Mouse (Mus musculus): ENCODE measurements around the gene Taok2. TPM values are rescaled to one million over a fixed set of nuclear protein-coding genes. Genes with fewer than 3 reads are reported as not detected.

Gene Taok2
- 10 to 100 TPM; 10.1 to 53.2 TPM for polyA plus RNA-seq (2012; fragmentation: generic; extraction: Trizol)

DNA sequence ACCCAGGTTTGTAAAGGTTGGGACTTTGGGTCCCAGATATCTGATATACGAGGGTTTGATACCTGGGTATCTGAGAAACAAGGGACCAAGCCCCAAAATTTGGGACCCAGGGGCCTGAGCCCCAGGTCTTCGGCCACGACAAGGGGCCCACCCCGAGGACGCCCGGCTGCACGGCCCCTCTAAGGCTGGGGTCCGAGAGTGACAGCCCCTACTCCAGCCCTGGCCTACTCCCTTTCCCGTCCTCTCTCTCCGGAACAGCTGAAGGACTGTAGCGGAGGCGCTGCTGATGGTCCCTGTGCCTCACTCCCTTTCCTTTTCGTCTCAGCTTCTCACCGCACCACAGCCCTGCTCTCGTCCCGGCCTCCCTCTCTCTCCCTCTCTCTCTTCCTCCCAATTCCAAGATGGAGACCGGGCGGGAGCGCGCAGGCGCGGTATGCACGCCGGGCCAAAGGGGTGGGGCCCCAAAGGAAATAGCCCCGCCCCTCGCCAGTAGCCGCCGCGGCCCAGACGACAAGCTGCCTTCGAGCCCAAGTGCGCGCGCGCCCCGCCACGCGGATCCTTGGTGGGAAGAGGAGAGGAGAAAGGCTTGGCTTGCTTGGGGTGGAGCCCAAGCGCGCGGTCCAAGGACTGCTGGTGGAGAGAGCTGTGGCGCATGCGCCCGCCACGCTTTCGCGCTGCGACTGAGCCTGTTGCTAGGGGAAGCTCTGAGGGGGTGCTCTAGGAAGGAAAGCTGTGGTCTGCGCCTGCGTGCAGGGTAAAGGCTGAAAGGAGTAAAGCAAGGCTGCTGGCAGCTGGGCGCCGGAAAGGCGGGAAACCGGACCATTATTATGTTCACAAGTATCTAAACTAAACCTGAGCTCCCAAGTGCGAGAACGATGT lies at the start of gene Taok2:
TSS of gene Taok2 (minus strand) at position 418 of the 879 bp plus-strand sequence.

DNA sequence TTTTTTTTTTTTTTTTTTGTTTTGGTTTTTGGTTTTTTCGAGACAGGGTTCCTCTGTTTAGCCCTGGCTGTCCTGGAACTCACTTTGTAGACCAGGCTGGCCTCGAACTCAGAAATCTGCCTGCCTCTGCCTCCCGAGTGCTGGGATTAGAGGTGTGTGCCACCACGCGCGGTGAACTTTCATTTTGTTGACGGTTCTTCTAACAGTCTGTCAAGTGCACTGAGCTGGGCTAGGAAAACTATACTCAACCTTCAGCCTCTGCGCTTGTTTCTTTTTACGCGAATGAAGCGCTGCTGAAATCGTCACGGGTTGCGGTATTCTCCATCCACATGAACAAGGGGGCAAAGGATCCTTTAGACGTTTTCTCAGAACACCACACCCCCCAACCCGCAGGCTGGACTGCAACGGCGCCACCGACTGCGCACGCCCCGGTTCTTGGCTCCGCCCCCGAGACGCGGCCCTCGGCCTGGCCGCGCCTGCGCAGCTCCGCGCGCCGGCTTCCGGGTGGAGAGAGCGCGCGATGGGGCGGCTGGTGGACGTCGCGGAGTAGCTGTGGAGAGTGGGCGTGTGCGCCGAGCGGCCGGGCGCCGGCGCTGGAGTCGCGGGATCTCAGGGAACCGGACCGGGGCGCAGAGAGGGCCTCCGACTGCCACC lies 44.0 kb upstream of the Taok2 start, which contains the start of gene Kctd13:
TSS of gene Kctd13 (plus strand) at position 496 of the 654 bp plus-strand sequence.

GRCm38 (mm10) chr7:126922624-126923060 lies 38.1 kb upstream of the Taok2 start, which contains the start of gene Tmem219:
Gene Tmem219 (minus strand): TSS chr7:126922917.

DNA sequence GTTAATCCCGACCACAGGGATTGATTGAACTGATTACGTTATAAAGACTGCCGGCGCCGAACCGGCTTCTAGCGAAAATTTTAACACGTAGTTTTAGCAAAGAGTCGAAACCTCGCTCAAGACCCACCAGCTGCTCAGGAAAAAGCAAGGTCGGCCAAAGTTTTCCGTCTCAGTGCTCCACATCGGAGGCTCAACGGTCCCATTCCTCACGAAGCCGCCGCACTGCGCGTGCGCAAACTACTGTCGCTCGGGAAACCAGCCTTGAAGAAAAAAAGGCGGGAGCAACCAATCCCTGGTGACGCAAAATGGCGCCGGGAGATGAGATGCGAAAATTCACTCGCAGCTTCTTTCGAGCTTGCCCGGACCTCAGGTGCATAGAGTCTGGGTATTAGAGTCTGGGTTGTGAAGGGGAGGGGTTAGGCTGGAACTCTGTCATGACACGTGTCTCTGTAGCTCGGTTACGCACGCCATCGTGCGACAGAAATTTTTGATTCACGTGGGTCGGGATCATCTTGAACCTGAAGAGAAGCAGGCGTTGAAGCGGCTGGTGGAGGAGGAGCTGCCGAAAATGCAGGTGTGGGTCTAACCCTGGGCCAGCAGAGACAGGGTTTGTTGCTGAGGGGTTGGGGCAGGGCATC lies 22.2 kb downstream of the Taok2 start, which contains the start of gene Ino80e:
TSS of gene Ino80e (minus strand) at position 231 of the 638 bp plus-strand sequence.

DNA sequence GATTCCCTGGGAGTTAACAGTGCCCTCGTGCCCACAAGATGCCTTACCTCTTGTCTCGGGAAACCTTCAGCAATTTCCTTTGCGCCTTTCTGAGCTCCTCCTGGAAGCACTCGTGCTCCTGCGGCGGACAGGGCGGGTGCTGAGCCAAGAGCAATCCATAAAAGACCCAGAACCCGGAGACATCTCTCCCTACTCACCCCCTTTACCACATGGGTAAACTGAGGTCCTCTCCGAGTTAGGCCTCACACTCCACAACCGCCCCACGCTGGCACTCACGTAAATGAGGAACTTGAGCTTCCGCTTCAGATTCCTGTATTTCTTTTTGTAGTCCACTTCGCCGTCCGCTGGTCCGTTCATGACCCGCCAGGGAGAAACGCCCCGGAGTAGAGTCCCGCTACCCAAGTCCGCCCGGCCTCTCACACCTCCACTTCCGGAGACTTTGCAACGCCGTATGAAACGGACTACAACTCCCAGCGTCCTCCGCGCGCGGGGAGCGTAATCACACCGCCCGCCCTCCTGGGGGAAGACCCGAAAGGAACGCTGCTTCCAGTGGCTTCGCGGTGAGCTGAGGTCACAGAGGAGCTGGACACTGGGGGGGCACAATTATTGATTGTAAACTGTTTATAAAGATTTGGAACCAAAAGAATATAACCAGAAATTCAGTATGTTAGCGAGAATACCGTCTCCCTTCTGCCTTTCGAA lies 22.9 kb downstream of the Taok2 start, which contains the start of gene Hirip3:
TSS of gene Hirip3 (plus strand) at position 544 of the 702 bp plus-strand sequence.

DNA sequence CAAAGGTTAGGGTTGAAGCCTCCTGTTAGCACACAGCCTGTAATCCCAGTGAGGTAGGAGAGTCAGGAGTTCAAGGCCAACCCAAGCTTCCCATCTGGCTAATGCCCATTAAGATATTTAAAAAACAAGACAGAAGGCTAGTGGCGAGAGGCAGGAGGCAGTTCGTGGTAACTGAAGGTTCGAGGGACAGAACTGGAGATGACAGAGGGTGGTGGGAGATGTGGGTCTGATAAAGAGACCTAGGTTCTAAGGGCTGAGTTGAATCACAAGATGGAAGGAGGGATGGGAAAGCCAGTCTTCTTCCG lies 37.4 kb downstream of the Taok2 start, which contains the start of gene Doc2a:
TSS of gene Doc2a (plus strand) at position 301 of the 305 bp plus-strand sequence.

DNA sequence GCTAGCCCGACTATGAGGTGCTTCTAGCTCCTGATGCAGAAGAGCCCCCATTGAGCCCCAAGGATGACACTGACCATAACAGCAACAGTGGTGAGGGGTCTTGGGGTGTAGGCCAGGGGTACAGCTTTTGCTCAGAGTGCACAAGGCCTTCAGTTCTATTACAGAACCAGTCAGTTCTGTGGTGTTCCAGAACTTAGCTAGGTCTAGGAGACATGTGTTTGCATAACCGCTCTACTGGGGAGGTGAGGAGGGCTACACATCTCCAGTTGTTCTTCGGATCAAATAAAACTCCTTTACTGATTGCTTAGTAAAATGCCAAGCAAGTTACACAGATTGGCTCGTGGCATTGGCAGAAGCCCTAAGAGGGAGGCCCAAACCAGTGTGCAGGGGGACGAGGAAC lies 53.0 kb downstream of the Taok2 start, which contains the start of gene 4930451I11Rik:
TSS of gene 4930451I11Rik (minus strand) at position 101 of the 400 bp plus-strand sequence.

Other genes with a start within 250 kb of the Taok2 start
- gene Sgf29, start 235.4 kb downstream of the Taok2 start, polyA plus RNA-seq (2012; fragmentation: generic; extraction: Trizol): 10 to 100 TPM; 24.3 to 64.3 TPM
- gene Sult1a1, start 208.3 kb downstream of the Taok2 start, polyA plus RNA-seq (2012; fragmentation: generic; extraction: Trizol): 10 to 100 TPM in 1 of 2 experiments, under 1 TPM in 1; 0.02 to 11.3 TPM
- gene Bola2, start 189.3 kb downstream of the Taok2 start, polyA plus RNA-seq (2012; fragmentation: generic; extraction: Trizol): 100 to 1,000 TPM in 1 of 2 experiments, 10 to 100 TPM in 1; 72.6 to 201 TPM
- gene Slx1b, start 188.9 kb downstream of the Taok2 start, polyA plus RNA-seq (2012; fragmentation: generic; extraction: Trizol): 1 to 10 TPM; 5.3 to 7.8 TPM
- gene Coro1a, start 176.9 kb downstream of the Taok2 start, polyA plus RNA-seq (2012; fragmentation: generic; extraction: Trizol): 1 to 10 TPM; 4.1 to 4.4 TPM
- gene Mapk3, start 125.1 kb downstream of the Taok2 start, polyA plus RNA-seq (2012; fragmentation: generic; extraction: Trizol): 100 to 1,000 TPM; 144 to 277 TPM
- gene Gdpd3, start 118.4 kb downstream of the Taok2 start, polyA plus RNA-seq (2012; fragmentation: generic; extraction: Trizol): 1 to 10 TPM in 1 of 2 experiments, under 1 TPM in 1; 0.20 to 4.2 TPM
- 100 to 1,000 TPM in 1 of 2 experiments, 10 to 100 TPM in 1; 18.7 to 138 TPM for gene Ypel3, start 107.7 kb downstream of the Taok2 start, polyA plus RNA-seq (2012; fragmentation: generic; extraction: Trizol)
- under 1 TPM; 0.01 to 0.58 TPM for gene Tbx6, start 103.2 kb downstream of the Taok2 start, polyA plus RNA-seq (2012; fragmentation: generic; extraction: Trizol)
- 100 to 1,000 TPM; 126 TPM for gene Ppp4c, start 92.2 kb downstream of the Taok2 start, polyA plus RNA-seq (2012; fragmentation: generic; extraction: Trizol)
- gene Fam57b, start 87.0 kb downstream of the Taok2 start, polyA plus RNA-seq (2012; fragmentation: generic; extraction: Trizol): under 1 TPM; 0.08 TPM
- gene 4930451I11Rik, start 53.1 kb downstream of the Taok2 start, polyA plus RNA-seq (2012; fragmentation: generic; extraction: Trizol): not detected
- gene Doc2a, start 37.3 kb downstream of the Taok2 start, polyA plus RNA-seq (2012; fragmentation: generic; extraction: Trizol): not detected
- 10 to 100 TPM; 10.8 to 24.2 TPM for gene Hirip3, start 22.7 kb downstream of the Taok2 start, polyA plus RNA-seq (2012; fragmentation: generic; extraction: Trizol)
- gene Ino80e, start 22.3 kb downstream of the Taok2 start, polyA plus RNA-seq (2012; fragmentation: generic; extraction: Trizol): 10 to 100 TPM; 65.9 to 98.4 TPM
- 10 to 100 TPM; 27.0 to 35.9 TPM for gene Tmem219, start 38.2 kb upstream of the Taok2 start, polyA plus RNA-seq (2012; fragmentation: generic; extraction: Trizol)
- gene Kctd13, start 44.2 kb upstream of the Taok2 start, polyA plus RNA-seq (2012; fragmentation: generic; extraction: Trizol): 10 to 100 TPM in 1 of 2 experiments, 1 to 10 TPM in 1; 5.7 to 11.3 TPM
- under 1 TPM; 0.02 to 0.05 TPM for gene Asphd1, start 64.9 kb upstream of the Taok2 start, polyA plus RNA-seq (2012; fragmentation: generic; extraction: Trizol)
- under 1 TPM; 0.04 to 0.25 TPM for gene Sez6l2, start 65.9 kb upstream of the Taok2 start, polyA plus RNA-seq (2012; fragmentation: generic; extraction: Trizol)
- gene Cdipt, start 91.2 kb upstream of the Taok2 start, polyA plus RNA-seq (2012; fragmentation: generic; extraction: Trizol): 10 to 100 TPM; 88.2 to 97.1 TPM
- under 1 TPM; 0.47 to 0.64 TPM for gene Cdiptos, start 91.4 kb upstream of the Taok2 start, polyA plus RNA-seq (2012; fragmentation: generic; extraction: Trizol)
- 10 to 100 TPM; 49.1 to 81.7 TPM for gene Mvp, start 129.9 kb upstream of the Taok2 start, polyA plus RNA-seq (2012; fragmentation: generic; extraction: Trizol)
- gene Pagr1b, start 131.8 kb upstream of the Taok2 start, polyA plus RNA-seq (2012; fragmentation: generic; extraction: Trizol): under 1 TPM in 1 of 2 experiments, not detected in 1; 0.55 TPM
- gene Pagr1a, start 132.6 kb upstream of the Taok2 start, polyA plus RNA-seq (2012; fragmentation: generic; extraction: Trizol): 10 to 100 TPM; 14.8 to 18.0 TPM
- 10 to 100 TPM; 28.7 to 44.7 TPM for gene Gm42742, start 136.4 kb upstream of the Taok2 start, polyA plus RNA-seq (2012; fragmentation: generic; extraction: Trizol)
- under 1 TPM in 1 of 2 experiments, not detected in 1; 0.44 TPM for gene Prrt2, start 136.5 kb upstream of the Taok2 start, polyA plus RNA-seq (2012; fragmentation: generic; extraction: Trizol)
- 100 to 1,000 TPM; 130 to 150 TPM for gene Maz, start 142.3 kb upstream of the Taok2 start, polyA plus RNA-seq (2012; fragmentation: generic; extraction: Trizol)
- gene Kif22, start 157.8 kb upstream of the Taok2 start, polyA plus RNA-seq (2012; fragmentation: generic; extraction: Trizol): 10 to 100 TPM; 51.4 to 57.4 TPM
- gene Zg16, start 202.6 kb upstream of the Taok2 start, polyA plus RNA-seq (2012; fragmentation: generic; extraction: Trizol): not detected
- under 1 TPM; 0.08 to 0.25 TPM for gene AI467606, start 206.7 kb upstream of the Taok2 start, polyA plus RNA-seq (2012; fragmentation: generic; extraction: Trizol)
- under 1 TPM in 1 of 2 experiments, not detected in 1; 0.11 TPM for gene Qprt, start 237.5 kb upstream of the Taok2 start, polyA plus RNA-seq (2012; fragmentation: generic; extraction: Trizol)